Mouse (Mus musculus): ENCODE measurements around the gene Dkk2.

The Dkk2 gene

GRCm38 (mm10) chr3:132122581-132122980 lies 37.5 kb downstream of the Dkk2 start:
- in situ Hi-C loops (cut with MseI, MboI) = no loop called here

- in situ Hi-C loops (cut with MseI, MboI) = no loop called here
Measured at GRCm38 (mm10) chr3:132125227-132125740, 40.2 kb downstream of the Dkk2 start.

GRCm38 (mm10) chr3:132129730-132130274 lies 44.7 kb downstream of the Dkk2 start:
- in situ Hi-C loops (cut with MseI, MboI) = no loop called here

GRCm38 (mm10) chr3:132130781-132131180 lies 45.7 kb downstream of the Dkk2 start:
- in situ Hi-C loops (cut with MseI, MboI) = no loop called here

- in situ Hi-C loops (cut with MseI, MboI) = no loop called here
Measured at GRCm38 (mm10) chr3:132131939-132132338, 46.8 kb downstream of the Dkk2 start.

GRCm38 (mm10) chr3:132134502-132134901 lies 49.4 kb downstream of the Dkk2 start:
- in situ Hi-C loops (cut with MseI, MboI) = no loop called here

GRCm38 (mm10) chr3:132137802-132138378 lies 52.8 kb downstream of the Dkk2 start:
- in situ Hi-C loops (cut with MseI, MboI) = no loop called here

GRCm38 (mm10) chr3:132141031-132141430 lies 55.9 kb downstream of the Dkk2 start:
- in situ Hi-C loops (cut with MseI, MboI) = no loop called here

GRCm38 (mm10) chr3:132149446-132150025 lies 64.4 kb downstream of the Dkk2 start:
- in situ Hi-C loops (cut with MseI, MboI) = no loop called here

- in situ Hi-C loops (cut with MseI, MboI) = no loop called here
Measured at GRCm38 (mm10) chr3:132158817-132159216, 73.7 kb downstream of the Dkk2 start.

- in situ Hi-C loops (cut with MseI, MboI) = no loop called here
Measured at GRCm38 (mm10) chr3:132168911-132169310, 83.8 kb downstream of the Dkk2 start.

GRCm38 (mm10) chr3:132186888-132187552 lies 101.9 kb downstream of the Dkk2 start:
- in situ Hi-C loops (cut with MseI, MboI) = no loop called here

GRCm38 (mm10) chr3:132201950-132202349 lies 116.9 kb downstream of the Dkk2 start:
- in situ Hi-C loops (cut with MseI, MboI) = no loop called here

GRCm38 (mm10) chr3:132202665-132203064 lies 117.6 kb downstream of the Dkk2 start:
- in situ Hi-C loops (cut with MseI, MboI) = no loop called here

- in situ Hi-C loops (cut with MseI, MboI) = no loop called here
Measured at GRCm38 (mm10) chr3:132207469-132207868, 122.4 kb downstream of the Dkk2 start.

GRCm38 (mm10) chr3:132211260-132211659 lies 126.2 kb downstream of the Dkk2 start:
- in situ Hi-C loops (cut with MseI, MboI) = no loop called here

GRCm38 (mm10) chr3:132219977-132220487 lies 134.9 kb downstream of the Dkk2 start:
- in situ Hi-C loops (cut with MseI, MboI) = no loop called here

GRCm38 (mm10) chr3:132227622-132228021 lies 142.5 kb downstream of the Dkk2 start:
- in situ Hi-C loops (cut with MseI, MboI) = no loop called here

All from mouse trophoblast stem cell (cell line).